Mouse (Mus musculus) T-helper 2 cell (primary cell): ENCODE measurements around the gene Mdm2.

Source experiments
- in situ Hi-C: fragments of 300-600 bp; cut with MboI, MseI; formaldehyde crosslinking; loops from one replicate; pipeline ENCODE4 v1.15.1; 2025; ENCODE audit warnings: high pct_unique_total_duplicates

The Mdm2 gene

DNA sequence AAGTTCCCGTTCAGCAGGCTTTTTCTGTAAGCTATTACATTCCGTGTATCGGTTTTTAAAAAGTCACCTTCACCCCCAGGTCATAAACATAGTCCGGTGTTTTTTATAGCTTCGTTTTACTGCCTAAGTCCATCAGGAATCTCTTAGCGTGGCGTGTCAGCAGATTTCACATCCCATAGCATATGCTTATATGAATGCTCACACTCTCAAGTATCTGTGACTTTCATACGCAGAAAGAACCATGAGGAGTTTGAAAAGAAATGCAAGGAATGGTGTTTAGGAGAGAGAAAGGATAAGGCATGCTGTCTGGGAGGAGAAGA, 66.2 kb downstream of the Mdm2 start:
- in situ Hi-C loops: no loop called here

DNA sequence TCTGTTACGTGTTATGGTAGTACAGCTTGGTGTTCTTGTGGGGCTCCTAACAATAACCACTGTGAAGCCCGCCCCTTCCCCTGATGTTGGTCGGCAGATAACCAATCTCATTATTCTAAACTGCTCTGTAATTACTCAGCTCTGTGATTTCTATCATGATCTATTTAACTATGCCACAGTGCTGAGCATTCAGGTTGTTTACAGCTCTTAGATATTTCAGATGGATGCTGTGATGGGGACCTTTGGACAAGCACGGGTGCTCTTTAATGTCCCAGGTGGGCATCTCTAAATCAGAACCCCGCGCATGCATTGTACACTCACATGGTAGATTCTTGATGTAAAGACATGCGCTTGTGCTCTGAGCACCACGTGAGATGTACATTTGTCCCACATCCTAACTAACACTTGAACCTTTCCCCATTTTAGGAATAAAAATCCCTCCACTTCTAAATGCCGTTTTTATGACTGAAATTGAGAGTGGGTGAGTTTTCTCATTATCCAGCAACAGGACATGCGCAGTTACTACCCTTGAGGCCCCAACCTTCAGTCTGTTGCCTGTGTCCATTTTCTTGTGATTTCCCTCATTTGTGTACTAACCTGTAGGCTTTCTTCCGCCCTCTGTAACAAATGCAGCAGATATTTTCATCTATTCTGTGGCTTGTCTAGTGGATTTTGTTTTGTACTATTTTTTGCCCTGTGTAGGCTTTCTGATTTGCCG, 66.7 kb downstream of the Mdm2 start:
- in situ Hi-C loops: no loop called here

DNA sequence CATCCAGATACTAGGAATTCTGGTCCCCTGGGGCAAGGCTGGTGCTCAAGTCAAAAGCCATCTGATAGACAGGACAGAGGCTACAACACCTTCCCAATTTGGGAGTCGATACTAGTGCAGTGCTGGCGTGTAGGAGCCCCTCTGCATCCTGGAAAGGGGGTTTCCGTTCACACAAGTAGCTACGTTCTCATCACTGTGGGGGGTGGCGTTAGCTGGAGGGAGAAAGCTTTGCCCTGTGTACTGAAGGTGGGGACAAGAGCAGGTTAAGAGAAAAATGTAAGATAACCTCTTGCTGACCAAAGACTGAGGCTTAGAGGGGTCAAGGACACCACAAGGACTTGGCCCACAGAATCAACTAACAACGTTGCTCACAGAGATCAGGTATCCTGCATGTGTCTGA, 67.3 kb downstream of the Mdm2 start:
- in situ Hi-C loops: no loop called here

DNA sequence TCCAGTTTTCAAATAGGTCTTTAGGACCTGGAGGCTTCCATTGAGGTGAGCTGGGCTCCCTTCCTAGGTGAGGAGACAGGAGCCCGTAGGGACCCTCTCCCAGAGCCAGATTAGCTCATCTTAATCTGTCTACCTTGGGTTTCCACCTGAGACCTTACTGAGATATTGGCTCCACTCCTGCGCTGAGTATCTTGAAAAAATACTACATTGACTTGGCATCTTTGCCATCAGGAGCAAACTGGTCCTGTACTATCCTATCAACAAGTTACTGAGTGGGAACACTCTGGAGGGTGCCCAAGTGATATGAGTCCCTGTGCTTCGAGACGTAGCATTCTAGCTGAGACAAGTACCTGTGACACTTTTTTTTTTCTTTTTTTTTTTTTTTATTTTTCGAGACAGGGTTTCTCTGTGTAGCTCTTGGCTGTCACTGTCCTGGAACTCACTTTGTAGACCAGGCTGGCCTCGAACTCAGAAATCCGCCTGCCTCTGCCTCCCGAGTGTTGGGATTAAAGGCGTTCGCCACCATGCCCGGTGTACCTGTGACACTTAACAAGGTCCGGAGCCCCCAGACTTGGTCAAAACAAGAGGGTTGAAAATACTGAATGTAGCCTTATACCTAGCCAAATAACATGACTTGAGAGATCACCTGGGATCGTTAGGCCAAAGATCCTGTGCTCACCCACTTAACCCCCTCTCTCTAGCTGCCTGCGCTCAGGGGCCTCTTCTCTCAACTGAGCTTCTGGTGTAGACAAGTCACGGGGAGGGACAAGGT, 67.9 kb downstream of the Mdm2 start:
- in situ Hi-C loops: no loop called here

DNA sequence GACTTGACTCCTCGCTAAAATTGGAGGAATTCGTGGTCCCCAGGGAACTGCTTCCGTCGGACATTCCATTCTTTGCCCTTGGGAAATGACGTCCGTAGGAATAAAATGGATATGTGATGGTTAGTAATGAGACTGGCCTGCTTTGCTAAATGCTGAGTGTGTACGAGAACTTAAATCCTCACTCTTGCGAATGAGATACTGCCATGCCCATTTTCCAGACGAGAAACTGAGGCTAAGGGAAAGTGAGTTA, 68.4 kb downstream of the Mdm2 start:
- in situ Hi-C loops: no loop called here

DNA sequence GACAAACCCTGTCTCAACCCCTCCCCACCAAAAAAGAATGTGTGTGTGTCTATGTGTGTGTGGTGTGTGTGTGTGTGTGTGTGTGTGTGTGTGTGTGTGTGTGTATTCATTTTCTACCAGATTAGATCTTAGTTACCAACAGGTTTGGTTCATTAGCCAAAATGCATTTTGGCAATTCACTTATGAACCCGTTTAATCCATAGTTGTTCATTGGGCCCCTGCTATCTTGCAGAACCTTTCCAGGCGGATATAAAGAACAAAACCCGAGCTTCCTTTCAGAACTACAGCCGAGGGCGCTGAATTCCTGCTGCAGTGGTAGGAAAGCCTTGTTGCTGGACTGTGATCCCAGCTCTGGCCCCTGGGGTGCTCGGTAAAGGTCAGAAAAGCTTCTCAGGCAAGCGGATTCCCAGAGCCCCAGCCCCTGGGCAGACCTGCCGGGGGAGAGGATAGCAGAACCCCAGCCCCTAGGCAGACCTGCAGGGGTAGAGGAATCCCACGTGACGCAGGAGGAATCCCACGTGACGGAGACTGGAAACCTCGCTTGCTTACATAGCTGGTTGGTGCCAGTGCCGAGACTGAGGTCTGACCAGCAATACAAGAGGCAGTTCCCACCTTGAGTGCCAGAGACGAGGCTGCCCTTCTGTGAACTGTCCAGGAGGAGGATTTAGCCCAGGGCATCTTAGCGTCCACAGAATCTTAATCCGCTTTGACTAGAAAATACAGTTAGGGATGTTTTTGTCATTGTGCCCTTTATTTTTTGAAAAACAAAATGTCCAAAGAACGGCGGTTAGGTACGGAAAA, 69.0 kb downstream of the Mdm2 start:
- in situ Hi-C loops: no loop called here

DNA sequence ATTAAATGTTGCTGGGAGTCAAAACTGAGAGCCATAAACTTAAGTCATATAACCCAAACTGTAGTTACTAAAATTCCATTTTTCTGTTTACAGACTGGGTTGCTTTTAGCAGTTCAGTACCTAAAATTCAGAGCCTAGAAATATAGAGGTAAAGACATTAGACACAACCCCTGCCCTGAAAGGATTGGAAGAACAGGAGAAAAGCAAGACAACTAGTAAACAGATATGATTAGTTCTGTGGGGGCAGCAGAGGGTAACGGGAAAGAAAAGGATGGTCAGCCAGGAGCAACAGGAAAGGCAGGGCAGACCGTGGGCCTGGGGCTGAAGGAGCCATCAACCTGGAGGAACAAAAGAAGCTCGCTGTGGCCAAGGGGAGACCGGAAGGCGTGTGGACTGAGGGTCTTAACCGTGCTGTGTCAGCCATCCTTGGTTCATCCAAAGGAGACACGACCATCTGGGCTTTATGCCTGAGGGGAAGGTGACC, 69.9 kb downstream of the Mdm2 start:
- in situ Hi-C loops: no loop called here

DNA sequence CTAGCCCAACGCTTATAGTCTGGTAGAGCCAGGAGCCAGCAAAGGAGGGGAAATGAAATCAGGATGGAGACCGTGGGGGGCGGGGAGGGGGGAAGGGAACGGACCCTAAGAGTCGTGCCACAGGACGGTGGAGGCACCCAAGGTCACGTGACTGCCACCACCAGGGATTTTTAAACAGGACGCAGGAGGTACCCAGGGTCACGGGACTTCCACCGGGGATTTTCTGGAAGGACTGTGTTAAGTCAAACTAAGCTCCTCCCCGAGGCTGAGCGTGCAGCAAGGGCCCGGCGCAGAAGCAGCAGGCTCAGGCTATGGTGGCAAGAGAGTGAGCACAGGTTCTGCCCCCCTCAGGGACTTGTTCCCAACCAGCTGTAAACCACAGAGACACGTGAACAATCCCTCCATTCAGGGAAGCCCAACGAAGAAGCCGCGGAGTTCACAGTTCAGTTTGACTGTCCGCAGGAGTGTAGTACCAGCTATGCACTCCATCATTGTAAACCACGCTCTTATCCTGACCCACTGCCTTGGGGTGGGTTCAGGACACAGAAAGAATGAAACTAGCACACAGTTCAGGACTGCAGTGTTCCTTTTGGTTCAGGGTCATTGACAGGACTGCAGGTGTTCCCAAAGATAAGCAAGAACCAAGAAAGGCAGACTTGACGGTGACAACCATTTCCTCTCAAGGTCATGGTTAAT, 70.5 kb downstream of the Mdm2 start:
- in situ Hi-C loops: no loop called here

DNA sequence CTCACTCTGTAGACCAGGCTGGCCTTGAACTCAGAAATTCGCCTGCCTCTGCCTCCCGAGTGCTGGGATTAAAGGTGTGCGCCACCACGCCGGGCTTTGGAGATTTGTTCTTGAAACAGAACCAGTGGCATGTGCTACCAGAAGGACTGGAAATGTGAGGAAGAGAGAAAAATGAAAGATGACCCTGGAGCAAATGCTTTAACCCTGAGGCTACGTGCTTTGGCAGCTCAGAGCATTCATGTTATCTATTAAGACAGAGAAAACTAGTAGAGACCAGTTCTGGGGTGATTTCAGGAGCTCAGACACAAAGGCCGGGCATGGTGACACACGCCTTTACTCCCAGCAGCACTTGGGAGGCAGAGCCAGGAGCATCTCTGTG, 71.3 kb downstream of the Mdm2 start:
- in situ Hi-C loops: no loop called here
